Mouse (Mus musculus): ENCODE data around the gene Ssc5d. TPM values are rescaled to one million over a fixed set of nuclear protein-coding genes. Genes with fewer than 3 reads are reported as not detected.
A peak's percentile ranks its signal among the peaks of the same experiment; 100 is the strongest.

Ssc5d gene
- polyA plus RNA-seq, 1 experiment, result not detected

- H3K4me3 ChIP-seq (replicated peaks), result no peak overlapping the region
- H3K9me3 ChIP-seq (ENCODE audit: control insufficient read depth, low read length), result peaks cover 4% of the 10 kb centered on the region
- H3K27me3 ChIP-seq (ENCODE audit: control insufficient read depth), result no peaks in the 10 kb centered on the region
- H3K36me3 ChIP-seq (ENCODE audit: control insufficient read depth), result no peaks in the 10 kb centered on the region
- H3K4me1 ChIP-seq (ENCODE audit: control insufficient read depth), result no peaks in the 10 kb centered on the region
- TF ChIP-seq TAL1 (IDR thresholded peaks at IDR 0.05; ENCODE audit: low read length) (no peak), GATA1 (IDR thresholded peaks at IDR 0.05; ENCODE audit: low read length) (no peak)
These were observed 8.8 kb downstream of the Ssc5d start for GRCm38 (mm10) chr7:4934160-4934914.

DNA sequence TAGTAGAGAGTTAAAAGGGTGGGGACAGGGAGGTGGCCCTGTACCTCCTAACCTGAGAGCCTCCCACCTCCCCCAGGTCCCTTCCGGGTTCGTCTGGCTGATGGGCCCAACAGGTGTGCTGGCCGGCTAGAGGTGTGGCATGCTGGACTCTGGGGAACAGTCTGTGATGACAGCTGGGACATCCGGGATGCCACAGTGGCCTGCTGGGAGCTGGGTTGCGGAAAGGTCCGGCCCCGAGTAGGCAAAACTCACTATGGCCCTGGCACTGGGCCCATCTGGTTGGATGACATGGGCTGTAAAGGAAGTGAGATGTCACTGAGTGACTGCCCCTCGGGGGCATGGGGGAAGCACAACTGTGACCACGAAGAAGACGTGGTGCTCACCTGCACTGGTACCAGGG lies 11.2 kb downstream of the Ssc5d start:
- Histone ChIP-seq H3K4me3 (replicated peaks) (no peak overlapping the region), H3K27me3 (ENCODE audit: control insufficient read depth) (no peaks in the 10 kb centered on the region), H3K36me3 (ENCODE audit: control insufficient read depth) (no peaks in the 10 kb centered on the region), H3K4me1 (ENCODE audit: control insufficient read depth) (no peaks in the 10 kb centered on the region), H3K9me3 (ENCODE audit: control insufficient read depth, low read length) (peaks cover 4% of the 10 kb centered on the region)
- TF ChIP-seq TAL1 (IDR thresholded peaks at IDR 0.05; ENCODE audit: low read length) (no peak), GATA1 (IDR thresholded peaks at IDR 0.05; ENCODE audit: low read length) (no peak)

DNA sequence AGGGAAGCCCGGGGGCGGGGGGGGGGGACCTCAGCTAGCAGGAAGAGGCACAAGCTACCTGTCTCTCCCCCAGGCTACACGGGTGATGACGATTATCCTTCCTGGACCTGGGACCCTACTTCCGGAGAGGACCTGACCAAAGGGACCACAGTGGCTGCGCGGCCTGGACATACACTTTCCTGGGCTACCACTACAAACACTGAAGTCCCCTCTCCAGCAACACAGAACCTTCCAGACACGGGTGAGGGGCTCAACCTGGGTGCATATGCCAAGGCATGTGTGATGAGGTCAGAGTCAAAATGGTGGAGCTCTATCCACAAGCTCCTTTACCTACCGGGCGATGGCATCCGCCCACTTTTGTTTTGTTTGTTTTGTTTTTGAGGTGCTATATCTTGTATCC lies 11.8 kb downstream of the Ssc5d start:
- Histone ChIP-seq H3K27me3 (ENCODE audit: control insufficient read depth) (no peaks in the 10 kb centered on the region), H3K4me1 (ENCODE audit: control insufficient read depth) (no peaks in the 10 kb centered on the region), H3K4me3 (replicated peaks) (no peak overlapping the region), H3K36me3 (ENCODE audit: control insufficient read depth) (no peaks in the 10 kb centered on the region), H3K9me3 (ENCODE audit: control insufficient read depth, low read length) (peaks cover 4% of the 10 kb centered on the region)
- TF ChIP-seq GATA1 (IDR thresholded peaks at IDR 0.05; ENCODE audit: low read length), result no peak
- TF ChIP-seq TAL1 (IDR thresholded peaks at IDR 0.05; ENCODE audit: low read length), result no peak

- H3K36me3 ChIP-seq (ENCODE audit: control insufficient read depth), result no peaks in the 10 kb centered on the region
- H3K27me3 ChIP-seq (ENCODE audit: control insufficient read depth), result no peaks in the 10 kb centered on the region
- TF ChIP-seq GATA1 (IDR thresholded peaks at IDR 0.05; ENCODE audit: low read length) (no peak), TAL1 (IDR thresholded peaks at IDR 0.05; ENCODE audit: low read length) (no peak)
- H3K4me3 ChIP-seq (replicated peaks), result no peak overlapping the region
- H3K4me1 ChIP-seq (ENCODE audit: control insufficient read depth), result peaks cover 3% of the 10 kb centered on the region; the same call in 1 of the 2 replicates
- peaks cover 4% of the 10 kb centered on the region for H3K9me3 ChIP-seq (ENCODE audit: control insufficient read depth, low read length)
These were observed 12.9 kb downstream of the Ssc5d start for GRCm38 (mm10) chr7:4938456-4938855.

GRCm38 (mm10) chr7:4940068-4940479 lies 14.5 kb downstream of the Ssc5d start:
- Histone ChIP-seq H3K27me3 (ENCODE audit: control insufficient read depth) (no peaks in the 10 kb centered on the region), H3K36me3 (ENCODE audit: control insufficient read depth) (no peaks in the 10 kb centered on the region), H3K4me1 (ENCODE audit: control insufficient read depth) (peaks cover 5% of the 10 kb centered on the region; the same call in 1 of the 2 replicates), H3K4me3 (replicated peaks) (no peak overlapping the region), H3K9me3 (ENCODE audit: control insufficient read depth, low read length) (no peaks in the 10 kb centered on the region)
- TF ChIP-seq GATA1 (IDR thresholded peaks at IDR 0.05; ENCODE audit: low read length) (no peak), TAL1 (IDR thresholded peaks at IDR 0.05; ENCODE audit: low read length) (no peak)

GRCm38 (mm10) chr7:4942673-4943072 lies 17.1 kb downstream of the Ssc5d start:
- no peaks in the 10 kb centered on the region for H3K36me3 ChIP-seq (ENCODE audit: control insufficient read depth)
- no peaks in the 10 kb centered on the region for H3K27me3 ChIP-seq (ENCODE audit: control insufficient read depth)
- H3K4me1 ChIP-seq (ENCODE audit: control insufficient read depth), result peaks cover 5% of the 10 kb centered on the region; the same call in 1 of the 2 replicates
- H3K4me3 ChIP-seq (replicated peaks), result no peak overlapping the region
- H3K9me3 ChIP-seq (ENCODE audit: control insufficient read depth, low read length), result no peaks in the 10 kb centered on the region
- TF ChIP-seq GATA1 (IDR thresholded peaks at IDR 0.05; ENCODE audit: low read length) (no peak), TAL1 (IDR thresholded peaks at IDR 0.05; ENCODE audit: low read length) (no peak)

GRCm38 (mm10) chr7:4943223-4943815 lies 17.7 kb downstream of the Ssc5d start:
- TF ChIP-seq GATA1 (IDR thresholded peaks at IDR 0.05; ENCODE audit: low read length), result no peak
- no peak for TF ChIP-seq TAL1 (IDR thresholded peaks at IDR 0.05; ENCODE audit: low read length)
- H3K9me3 ChIP-seq (ENCODE audit: control insufficient read depth, low read length), result no peaks in the 10 kb centered on the region
- H3K4me1 ChIP-seq (ENCODE audit: control insufficient read depth), result peaks cover 5% of the 10 kb centered on the region; the same call in 1 of the 2 replicates
- no peaks in the 10 kb centered on the region for H3K36me3 ChIP-seq (ENCODE audit: control insufficient read depth)
- H3K27me3 ChIP-seq (ENCODE audit: control insufficient read depth), result no peaks in the 10 kb centered on the region
- peak overlapping the region; percentile 35 for H3K4me3 ChIP-seq (replicated peaks)

DNA sequence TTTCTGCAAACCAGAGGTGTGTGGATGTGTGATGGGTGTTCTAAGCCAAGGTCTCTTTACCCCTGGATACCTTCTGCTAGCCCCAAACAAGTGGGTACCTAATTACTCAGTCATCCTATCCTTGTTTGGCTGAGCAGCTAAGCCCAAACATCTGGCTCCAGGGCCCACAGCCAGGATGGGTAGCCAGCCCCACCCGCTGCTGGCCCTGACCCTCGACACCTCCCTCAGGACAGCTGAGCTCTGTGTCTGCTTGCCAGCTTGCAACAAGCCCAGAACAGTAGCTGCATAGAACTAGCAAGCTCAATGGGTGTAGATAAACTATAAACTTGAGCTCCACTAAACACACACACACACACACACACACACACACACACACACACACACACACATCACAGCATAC lies 22.3 kb downstream of the Ssc5d start:
- Histone ChIP-seq H3K4me3 (replicated peaks) (no peak overlapping the region), H3K27me3 (ENCODE audit: control insufficient read depth) (no peaks in the 10 kb centered on the region), H3K36me3 (ENCODE audit: control insufficient read depth) (no peaks in the 10 kb centered on the region), H3K4me1 (ENCODE audit: control insufficient read depth) (peaks cover 5% of the 10 kb centered on the region; the same call in 1 of the 2 replicates), H3K9me3 (ENCODE audit: control insufficient read depth, low read length) (peaks cover 5% of the 10 kb centered on the region)
- no peak for TF ChIP-seq TAL1 (IDR thresholded peaks at IDR 0.05; ENCODE audit: low read length)
- TF ChIP-seq GATA1 (IDR thresholded peaks at IDR 0.05; ENCODE audit: low read length), result no peak

DNA sequence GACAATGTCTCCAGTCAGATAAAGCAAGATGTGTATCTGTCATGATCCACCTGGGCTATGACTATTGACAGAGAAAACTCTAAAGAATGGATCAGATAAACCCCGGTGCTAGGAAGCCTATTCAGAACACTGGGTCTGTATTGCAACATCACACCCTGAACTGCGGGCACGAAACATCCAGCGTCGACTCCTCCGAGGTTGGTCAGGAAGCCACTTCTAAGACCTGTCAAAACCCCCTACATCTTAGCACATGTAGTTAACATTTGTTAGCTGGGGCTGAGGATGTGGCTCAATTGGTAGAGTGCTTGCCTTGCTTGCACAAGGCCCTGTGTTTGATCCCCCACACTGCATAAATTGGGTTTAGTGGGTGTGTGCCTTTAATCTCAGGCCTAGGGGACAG lies 22.8 kb downstream of the Ssc5d start:
- peaks cover 3% of the 10 kb centered on the region; the same call in 1 of the 2 replicates for H3K4me1 ChIP-seq (ENCODE audit: control insufficient read depth)
- no peaks in the 10 kb centered on the region for H3K36me3 ChIP-seq (ENCODE audit: control insufficient read depth)
- TF ChIP-seq GATA1 (IDR thresholded peaks at IDR 0.05; ENCODE audit: low read length) (no peak), TAL1 (IDR thresholded peaks at IDR 0.05; ENCODE audit: low read length) (no peak)
- no peak overlapping the region for H3K4me3 ChIP-seq (replicated peaks)
- H3K27me3 ChIP-seq (ENCODE audit: control insufficient read depth), result no peaks in the 10 kb centered on the region
- peaks cover 8% of the 10 kb centered on the region for H3K9me3 ChIP-seq (ENCODE audit: control insufficient read depth, low read length)
